Mouse (Mus musculus) adrenal gland, adult 18-20 months (tissue): ENCODE results near the gene Snx14. TPM values are rescaled to one million over a fixed set of nuclear protein-coding genes. Genes with fewer than 3 reads are reported as not detected.
A peak's percentile ranks its signal among the peaks of the same experiment; 100 is the strongest.
"Not testable (repeated sequence)": the region's sequence is repeated elsewhere in the genome, so short reads cannot be mapped to it uniquely, and the experiment has no call there.

Source experiments
- DNase-seq, 2 experiments: peaks; one replicate each; pipeline ENCODE4 v3.0.0; 2021 to 2022; ENCODE audit warnings: low spot score in 2 of 2
- long read RNA-seq, 2 experiments: library from polyadenylated mRNA; stranded (forward); transcript quantifications; one replicate each; pipeline ENCODE4 v2.0.0; 2021
- total RNA-seq, 2 experiments: library from RNA; stranded (reverse); gene quantifications; 1 replicate in 1 of 2; 2 replicates in 1 of 2; pipeline ENCODE4 v1.2.3; 2021

The Snx14 gene
- 10 to 100 TPM; 38.7 to 55.1 TPM for total RNA-seq
- long read RNA-seq, experiment 1, transcript Snx14-204 (28 exons, 3,109 nt), result major isoform, 24 of 38 reads
- long read RNA-seq, experiment 1, transcript Snx14-207 (29 exons, 3,082 nt), result minor isoform, 12 of 38 reads
- long read RNA-seq, experiment 1, partial matches to known transcripts, result 1 of 38 reads
- long read RNA-seq, experiment 1, other reads (novel, unspliced or antisense), result 1 of 38 reads
- long read RNA-seq, experiment 2, transcript Snx14-204 (28 exons, 3,109 nt), result major isoform, 68 of 96 reads
- long read RNA-seq, experiment 2, transcript Snx14-207 (29 exons, 3,082 nt), result minor isoform, 15 of 96 reads
- long read RNA-seq, experiment 2, partial matches to known transcripts, result 8 of 96 reads
- long read RNA-seq, experiment 2, other reads (novel, unspliced or antisense), result 5 of 96 reads

DNA sequence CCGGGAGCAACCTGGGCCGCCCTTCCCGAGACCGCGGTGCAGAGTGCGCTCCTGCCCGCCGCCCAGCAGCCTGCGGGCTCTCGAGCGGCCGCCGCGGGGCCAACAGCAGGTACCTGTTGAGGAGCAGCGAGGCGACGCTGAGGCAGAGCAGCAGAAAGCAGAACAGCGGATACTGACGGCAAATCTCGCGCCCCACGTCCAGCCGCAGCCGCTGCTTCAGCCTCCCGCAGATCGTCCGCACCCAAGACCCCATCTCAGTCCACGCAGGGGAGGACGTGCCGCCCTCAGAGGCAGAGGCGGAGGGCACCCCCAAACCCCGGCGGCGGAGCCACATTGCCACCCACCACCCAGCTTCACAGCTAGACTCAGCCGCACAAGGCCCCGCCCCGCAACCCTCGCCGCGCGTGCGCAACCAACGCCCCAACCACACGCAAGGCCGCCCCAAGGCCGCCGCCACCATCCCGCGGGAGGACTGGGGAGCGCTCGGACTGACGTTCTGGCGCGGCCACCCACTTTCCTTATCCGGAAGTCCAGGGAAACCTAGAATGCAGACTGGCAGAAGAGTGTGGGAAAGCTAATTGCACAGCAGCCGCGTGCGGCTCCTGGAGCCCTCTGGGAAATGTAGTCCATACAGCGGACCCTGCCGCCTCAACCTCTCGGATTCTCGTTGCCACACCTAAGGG, at the start of gene Snx14:
Gene Snx14 (minus strand): TSS at position 404 of the 683 bp plus-strand sequence.
- peak; percentile 97 for DNase-seq

GRCm38 (mm10) chr9:88484531-88484930, 45.8 kb upstream of the Snx14 start:
- peak in 1 of 2 experiments; percentile 45 for DNase-seq

DNA sequence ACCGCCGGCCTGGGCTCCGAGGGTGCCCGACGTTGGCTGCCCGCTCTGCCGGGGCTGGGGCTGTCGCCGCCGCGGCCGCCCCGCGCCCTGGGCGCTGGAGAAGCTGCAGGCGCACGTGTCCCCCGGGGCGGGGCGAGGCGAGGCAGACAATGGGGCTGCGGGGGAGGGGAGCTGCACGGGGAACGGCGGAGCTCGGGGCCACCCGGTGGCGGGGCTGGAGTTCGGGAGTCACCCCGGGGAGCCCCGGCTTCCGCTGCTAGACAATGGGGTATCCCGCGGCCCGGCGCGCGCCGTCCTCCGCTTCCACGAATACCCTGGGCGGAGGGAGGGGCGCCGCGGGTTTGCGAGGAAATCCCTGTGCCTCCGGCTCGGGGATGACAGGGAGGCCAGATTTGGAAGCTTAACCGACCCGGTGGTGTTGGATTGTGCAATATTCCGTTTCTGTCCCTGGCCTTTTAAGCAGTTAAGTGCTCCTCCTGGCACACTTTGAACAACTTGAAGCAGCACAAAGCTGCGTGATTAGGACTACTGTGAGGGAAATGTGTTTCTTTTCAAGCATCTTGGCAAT, 44.2 kb upstream of the Snx14 start:
- peak; percentile 80 to 85 for DNase-seq

DNA sequence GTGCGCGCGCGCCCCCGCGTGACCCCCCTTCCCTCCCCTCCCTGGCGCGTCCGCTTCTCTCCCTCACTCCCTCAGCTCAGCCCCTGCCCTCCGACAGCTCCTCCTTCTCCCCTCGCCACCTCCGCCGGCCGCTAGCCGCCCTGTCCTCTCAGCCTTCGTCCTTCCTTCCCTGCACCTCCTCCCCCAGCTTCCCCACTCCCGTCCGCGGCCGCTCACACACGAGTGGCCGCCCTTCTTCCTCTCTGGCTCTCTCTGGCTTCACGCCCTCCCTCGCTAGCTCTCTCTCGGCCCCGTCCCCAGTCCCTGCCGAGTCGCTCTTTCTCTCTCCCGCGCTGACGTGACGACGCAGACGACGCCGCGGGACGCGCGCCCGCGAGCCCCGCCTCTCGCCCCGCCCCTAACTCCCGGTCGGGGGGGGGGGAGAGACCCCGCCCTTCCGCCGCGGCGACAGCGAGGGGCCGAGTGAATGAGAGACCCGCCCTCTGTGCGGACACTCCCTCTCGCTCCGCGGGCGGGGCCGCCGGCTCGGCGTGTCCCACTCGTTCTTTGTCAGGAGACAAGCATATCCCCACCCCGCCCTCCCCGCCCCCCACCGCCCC, 43.6 kb upstream of the Snx14 start, which contains the start of gene Syncrip:
Gene Syncrip (minus strand): TSS at position 345 of the 599 bp plus-strand sequence.
- DNase-seq, result peak; percentile 89 to 93

- DNase-seq, result peak in 1 of 2 experiments; percentile 57
These were observed 43.0 kb upstream of the Snx14 start for GRCm38 (mm10) chr9:88481791-88482160.

DNA sequence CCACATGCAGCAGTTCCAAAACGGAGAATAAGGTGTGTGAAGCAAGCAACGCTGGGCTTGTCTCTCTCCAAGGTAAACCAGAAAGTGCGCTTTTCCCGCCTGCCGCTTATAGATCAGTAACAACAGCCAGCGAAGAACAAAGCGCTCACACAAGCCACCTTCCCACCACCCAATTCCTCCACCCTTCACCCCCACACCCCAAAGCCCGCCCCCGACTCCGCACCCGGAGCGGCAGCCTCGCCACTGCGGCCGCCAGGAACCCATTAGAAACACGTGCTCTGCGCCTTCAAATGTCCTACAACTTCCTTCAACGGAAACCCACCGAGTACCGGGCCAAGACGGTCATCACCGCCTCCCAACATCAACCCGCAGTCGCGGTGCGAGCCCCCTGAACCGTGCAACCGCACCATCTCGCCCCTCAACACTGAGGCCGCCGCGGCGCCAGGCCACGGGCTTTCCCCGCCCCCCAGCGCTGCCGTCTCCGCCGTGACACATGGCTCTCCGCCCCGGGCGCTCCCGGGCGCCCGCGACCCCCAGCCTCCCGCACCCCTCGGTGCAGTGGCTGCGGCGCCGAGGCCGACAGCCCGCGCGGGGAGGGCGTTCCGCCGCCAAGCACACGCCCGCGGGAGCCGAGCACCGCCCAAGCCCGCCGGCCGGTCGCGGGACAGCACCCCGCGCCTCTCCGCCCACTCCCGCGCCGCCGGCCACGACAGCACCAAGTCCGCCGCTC, 42.5 kb upstream of the Snx14 start:
- DNase-seq, result peak; percentile 61 to 62

GRCm38 (mm10) chr9:88480120-88480519, 41.4 kb upstream of the Snx14 start:
- no peak for DNase-seq

DNA sequence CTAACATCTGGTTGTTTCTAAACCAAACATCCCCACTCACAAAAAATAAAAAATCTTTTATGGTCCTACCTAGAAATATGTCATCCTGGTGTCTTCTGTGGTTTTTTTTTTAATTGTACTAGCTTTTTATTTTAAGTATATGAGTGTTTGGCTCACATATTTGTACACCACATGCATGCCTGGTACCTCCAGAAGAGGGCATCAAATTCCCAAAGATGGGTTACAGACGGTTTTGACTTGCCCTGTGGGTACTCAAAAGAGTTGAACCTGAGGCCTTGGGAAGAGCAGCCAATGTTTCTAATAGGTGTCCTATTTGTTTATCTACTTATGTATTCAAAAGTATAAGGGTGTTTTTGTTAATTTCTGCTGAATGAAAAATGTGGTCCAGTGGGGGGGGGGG, 37.4 kb upstream of the Snx14 start:
- no peak for DNase-seq

DNA sequence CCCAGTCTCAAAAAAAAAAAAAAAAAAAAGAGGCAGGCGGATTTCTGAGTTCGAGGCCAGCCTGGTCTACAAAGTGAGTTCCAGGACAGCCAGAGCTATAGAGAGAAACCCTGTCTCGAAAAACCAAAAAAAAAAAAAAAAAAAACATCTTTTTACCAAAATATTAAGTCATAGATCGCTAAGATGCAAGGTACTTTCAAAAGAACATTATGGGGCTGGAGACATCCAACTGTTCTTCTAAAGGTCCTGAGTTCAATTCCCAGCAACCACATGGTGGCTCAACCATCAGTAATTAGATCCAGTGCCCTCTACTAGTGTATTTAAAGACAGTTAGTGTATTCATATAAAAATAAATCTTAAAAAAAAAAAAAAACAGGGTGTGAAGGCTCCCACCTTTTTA, 22.3 kb upstream of the Snx14 start:
- not testable (repeated sequence) for DNase-seq

DNA sequence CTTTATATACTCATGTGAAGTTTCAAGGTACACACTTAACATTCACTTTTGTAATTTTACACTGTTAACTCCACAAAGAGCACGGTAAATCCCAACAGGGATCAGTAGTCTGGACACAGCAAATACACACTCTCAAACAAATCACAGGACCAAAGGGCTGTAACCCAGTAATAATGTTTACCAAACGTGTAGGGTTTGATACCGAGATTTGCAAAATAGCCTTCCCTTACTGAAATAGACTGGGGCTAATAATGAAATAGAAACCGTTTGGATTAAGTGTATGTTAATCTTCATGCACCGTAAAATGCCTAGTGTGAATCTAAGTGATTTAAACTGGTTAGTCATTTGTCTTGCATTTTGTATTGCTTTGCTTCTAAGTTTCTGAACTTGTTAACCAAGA, 1.2 kb upstream of the Snx14 start:
- no peak for DNase-seq

- DNase-seq, result no peak
These were observed 461 bp upstream of the Snx14 start for GRCm38 (mm10) chr9:88439238-88439600.

DNA sequence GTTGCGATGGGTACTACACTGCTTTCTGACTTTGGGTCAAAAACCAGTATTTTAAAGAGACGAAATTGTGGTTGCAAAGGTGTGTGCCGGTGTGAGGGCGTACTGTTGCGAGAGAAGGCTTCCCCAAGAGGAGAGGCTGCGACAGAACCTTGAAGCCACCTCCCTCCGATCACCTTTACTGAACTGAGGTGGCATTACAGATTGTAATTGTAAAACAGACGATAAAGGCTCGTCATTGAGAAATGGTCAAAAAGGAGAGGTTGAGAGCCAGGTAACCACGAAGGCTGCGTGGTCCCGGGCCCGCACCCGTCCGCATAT, 562 bp downstream of the Snx14 start:
- no peak for DNase-seq

DNA sequence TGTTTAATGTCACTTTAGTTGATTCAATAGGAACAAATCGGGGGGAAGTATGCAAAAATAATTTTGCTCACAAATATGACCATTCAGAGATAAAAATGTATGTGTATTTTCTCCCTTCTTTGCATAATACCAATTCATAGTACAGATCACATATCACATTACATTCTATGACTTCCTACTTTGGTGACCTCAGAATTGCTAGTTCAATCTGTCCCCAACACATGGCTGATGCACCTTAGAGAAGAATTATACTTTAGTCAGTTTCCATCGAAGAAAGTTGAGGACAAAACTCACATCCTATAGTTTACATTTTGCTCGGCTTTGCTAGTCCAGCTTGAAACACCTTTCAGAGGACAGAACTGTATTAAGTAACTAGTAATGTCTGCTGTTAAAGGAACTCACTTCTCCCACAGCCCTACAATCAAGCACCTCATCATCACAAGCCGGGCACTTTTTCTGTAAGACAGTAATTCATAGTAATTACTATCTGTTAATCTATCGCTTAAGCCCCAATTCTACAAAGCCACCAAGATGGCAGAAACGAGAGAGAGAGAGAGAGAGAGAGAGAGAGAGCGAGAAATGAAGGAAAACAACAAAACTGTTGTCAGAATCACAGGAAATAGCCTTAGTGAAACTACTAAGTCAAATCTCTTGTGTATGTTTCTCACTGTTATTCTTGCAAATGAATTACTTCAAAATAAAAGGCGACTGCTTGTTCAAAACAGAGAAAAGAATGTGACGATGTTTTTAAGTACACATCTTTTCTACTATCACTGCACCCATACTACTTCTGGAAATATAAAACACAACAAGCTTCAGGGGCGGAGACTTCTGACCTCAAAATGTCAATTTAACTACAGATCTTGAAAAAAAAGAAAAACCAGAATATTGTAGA, 1.2 kb downstream of the Snx14 start:
- no peak for DNase-seq

DNA sequence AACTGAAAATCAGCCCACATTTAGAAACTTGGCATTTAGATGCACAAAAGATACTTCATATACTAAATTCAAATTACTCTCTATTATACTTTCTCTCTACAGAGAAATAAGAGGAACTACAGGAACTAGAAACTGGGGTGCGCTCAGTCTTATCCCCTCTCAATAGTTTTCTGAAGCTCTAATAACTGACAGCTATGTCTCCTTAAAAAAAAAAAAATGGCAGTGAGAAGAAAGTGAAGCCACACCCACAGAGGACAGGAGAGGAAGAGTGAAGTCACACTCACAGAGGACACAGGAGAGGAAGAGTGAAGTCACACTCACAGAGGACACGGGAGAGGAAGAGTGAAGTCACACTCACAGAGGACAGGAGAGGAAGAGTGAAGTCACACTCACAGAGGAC, 14.4 kb downstream of the Snx14 start:
- DNase-seq, result no peak

- DNase-seq, result no peak
These were observed 16.3 kb downstream of the Snx14 start for GRCm38 (mm10) chr9:88422428-88422827.

GRCm38 (mm10) chr9:88416752-88417151, 22.0 kb downstream of the Snx14 start:
- no peak for DNase-seq

DNA sequence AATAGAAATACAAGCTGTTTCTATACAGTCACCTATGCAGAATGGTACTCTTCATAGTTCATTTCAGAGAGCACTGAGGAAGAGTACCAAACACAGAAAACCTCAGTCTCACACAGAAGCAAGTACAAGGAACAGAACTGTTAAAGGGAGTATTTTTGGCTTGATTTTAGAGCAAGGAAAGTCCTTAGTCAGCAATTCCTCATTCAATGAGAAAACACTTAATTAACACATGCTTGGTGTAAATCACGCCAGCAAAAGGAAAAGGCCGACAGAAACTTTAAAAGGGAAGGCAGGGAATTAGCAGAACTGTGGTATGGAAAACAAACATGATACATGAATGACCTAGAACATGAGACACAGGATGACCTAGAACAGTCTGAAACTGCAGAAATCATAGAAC, 28.8 kb downstream of the Snx14 start:
- no peak for DNase-seq

DNA sequence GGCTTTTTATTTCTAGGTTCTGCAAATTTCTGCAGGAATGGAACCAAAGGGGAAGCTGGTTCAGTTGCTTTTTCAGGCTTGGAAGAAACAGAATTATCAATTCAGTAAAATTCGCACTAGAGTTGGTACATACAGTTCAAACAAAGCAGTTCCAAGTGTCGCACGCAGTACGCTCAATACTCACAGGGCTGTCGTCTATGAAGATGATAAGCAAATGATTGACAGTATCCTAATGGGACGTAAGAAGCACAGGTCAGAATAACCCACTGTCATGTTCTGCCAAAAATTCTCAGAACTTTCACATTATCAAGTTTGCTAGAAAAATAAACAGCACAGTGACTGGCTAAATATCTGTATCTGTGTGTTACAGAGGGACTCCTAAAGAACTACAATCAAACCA, 34.2 kb downstream of the Snx14 start:
- DNase-seq, result no peak

GRCm38 (mm10) chr9:88404088-88404487, 34.7 kb downstream of the Snx14 start:
- DNase-seq, result no peak

DNA sequence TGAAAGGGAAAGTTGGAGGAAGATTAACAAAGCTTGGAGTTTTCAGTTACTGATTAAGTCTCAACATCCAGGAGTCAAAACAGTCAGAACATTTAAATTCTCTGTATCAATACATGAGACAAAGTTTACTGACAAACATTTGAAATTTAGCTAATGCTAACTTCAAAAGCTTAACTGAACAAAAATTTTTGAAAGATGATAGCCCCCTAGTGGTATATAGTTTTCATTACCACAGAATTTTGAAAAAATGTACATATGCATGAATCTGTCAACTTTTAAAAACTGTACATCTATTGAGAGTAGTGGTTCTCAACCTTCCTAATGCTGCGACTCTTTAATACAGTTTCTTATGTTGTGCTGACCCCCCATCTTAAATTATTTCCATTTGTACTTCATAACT, 40.3 kb downstream of the Snx14 start:
- no peak for DNase-seq
